Mouse (Mus musculus) adipocyte (in vitro differentiated cells): ENCODE results near the gene Olfr358.

Experiments used
- DNase-seq: peaks from one replicate; pipeline ENCODE4 v3.0.0-alpha.2; 2016; ENCODE audit warnings: low spot score

The Olfr358 gene

GRCm38 (mm10) chr2:37009235-37009634 is at the start of gene Olfr358:
Gene Olfr358, minus strand, starts transcription at chr2:37009335.
- DNase-seq = no peak

- no peak for DNase-seq
These were observed 12.1 kb downstream of the Olfr358 start for GRCm38 (mm10) chr2:36997030-36997429.

- no peak for DNase-seq
These were observed 15.6 kb downstream of the Olfr358 start, which contains the start of gene Olfr357 for GRCm38 (mm10) chr2:36993527-36993926. Gene Olfr357, plus strand, starts transcription at chr2:36993827.
